Mouse (Mus musculus): ENCODE results near the gene Atp6v0d1. TPM values are rescaled to one million over a fixed set of nuclear protein-coding genes. Genes with fewer than 3 reads are reported as not detected.

Gene Atp6v0d1
- polyA plus RNA-seq, 1 experiment from 2014 or later: 146 TPM

GRCm38 (mm10) chr8:105509997-105510735 lies 55.7 kb downstream of the Atp6v0d1 start:
- DNase-seq (ENCODE audit: low spot score) (peak; percentile 30), ATAC-seq (0 out of 2 replicates have a peak, but pooled peaks have one; percentile 33)
- no peaks in the 10 kb centered on the region for H3K27me3 ChIP-seq (replicated peaks; ENCODE audit: insufficient read depth, low read length)
- no peak overlapping the region for H3K27ac ChIP-seq (ENCODE audit: low read length)
- no peak for TF ChIP-seq CTCF (IDR thresholded peaks at IDR 0.05)
- TF ChIP-seq EP300 (IDR thresholded peaks at IDR 0.05): no peak
- no peaks in the 10 kb centered on the region for H3K36me3 ChIP-seq (ENCODE audit: insufficient read depth, low read length)
- 36% methylated on average over 12 of the region's 12 CpGs for WGBS
- H3K9me3 ChIP-seq (ENCODE audit: low read length): no peaks in the 10 kb centered on the region
- H3K4me1 ChIP-seq (ENCODE audit: insufficient read depth, low read depth, low read length): no peaks in the 10 kb centered on the region; the same call in 1 of the 2 replicates
- H3K9ac ChIP-seq (replicated peaks; ENCODE audit: low read depth): no peak overlapping the region
- no peak overlapping the region for H3K4me2 ChIP-seq (replicated peaks; ENCODE audit: low read depth, low read length)
- H3K4me3 ChIP-seq (ENCODE audit: low read depth, low read length): no peak overlapping the region

DNA sequence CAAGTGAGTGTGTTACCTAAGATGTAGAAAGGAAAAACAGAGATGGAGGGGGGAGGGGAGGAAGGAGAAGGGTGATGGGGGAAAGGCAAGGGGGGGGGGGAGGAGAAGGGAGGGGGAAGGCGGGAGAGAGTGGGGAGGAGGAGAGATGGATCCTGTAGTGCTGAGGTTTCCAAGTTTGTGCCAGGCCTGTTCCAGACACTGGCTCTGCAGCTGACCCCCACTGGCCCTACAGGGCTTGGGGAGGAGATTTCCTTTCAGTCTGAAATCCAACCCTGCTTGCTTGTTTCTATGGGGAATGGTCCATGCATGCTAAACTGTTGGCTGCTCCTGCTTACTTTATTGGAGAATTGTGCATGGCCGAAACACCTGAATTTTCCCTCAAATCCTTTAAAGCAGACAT lies 57.1 kb downstream of the Atp6v0d1 start:
- no peaks in the 10 kb centered on the region for H3K27me3 ChIP-seq (replicated peaks; ENCODE audit: insufficient read depth, low read length)
- 74% methylated on average over 1 of the region's 2 CpGs for WGBS
- ATAC-seq (no peak), DNase-seq (ENCODE audit: low spot score) (no peak)
- no peak overlapping the region for H3K9ac ChIP-seq (replicated peaks; ENCODE audit: low read depth)
- H3K4me1 ChIP-seq (ENCODE audit: insufficient read depth, low read depth, low read length): no peaks in the 10 kb centered on the region; the same call in 1 of the 2 replicates
- H3K9me3 ChIP-seq (ENCODE audit: low read length): no peaks in the 10 kb centered on the region
- no peaks in the 10 kb centered on the region for H3K36me3 ChIP-seq (ENCODE audit: insufficient read depth, low read length)
- TF ChIP-seq CTCF (IDR thresholded peaks at IDR 0.05): no peak
- TF ChIP-seq EP300 (IDR thresholded peaks at IDR 0.05): no peak
- no peak overlapping the region for H3K4me3 ChIP-seq (ENCODE audit: low read depth, low read length)
- H3K4me2 ChIP-seq (replicated peaks; ENCODE audit: low read depth, low read length): no peak overlapping the region
- no peak overlapping the region for H3K27ac ChIP-seq (ENCODE audit: low read length)

DNA sequence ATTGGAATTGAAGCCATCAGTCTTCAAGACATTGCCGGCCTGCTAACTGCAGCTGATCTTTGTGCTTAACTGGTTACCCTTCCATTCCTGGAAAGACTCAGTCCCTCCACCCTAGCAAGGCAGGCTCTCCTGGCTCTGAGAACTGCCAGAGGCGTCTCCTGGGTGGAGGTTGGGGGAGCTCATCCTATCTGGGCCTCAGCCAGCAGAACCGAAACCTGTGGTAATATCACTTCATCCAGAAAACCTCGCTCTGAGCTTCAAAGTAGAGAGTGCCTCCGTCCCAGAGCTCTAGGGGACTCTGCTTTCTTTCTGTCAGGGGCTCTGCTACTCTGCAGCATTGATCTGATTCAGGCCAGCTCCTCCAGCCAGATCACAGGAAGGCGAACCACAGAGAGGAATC lies 58.9 kb downstream of the Atp6v0d1 start:
- Histone ChIP-seq H3K27ac (ENCODE audit: low read length) (no peak overlapping the region), H3K9ac (replicated peaks; ENCODE audit: low read depth) (no peak overlapping the region), H3K4me1 (ENCODE audit: insufficient read depth, low read depth, low read length) (no peaks in the 10 kb centered on the region; the same call in 1 of the 2 replicates), H3K36me3 (ENCODE audit: insufficient read depth, low read length) (no peaks in the 10 kb centered on the region), H3K9me3 (ENCODE audit: low read length) (no peaks in the 10 kb centered on the region), H3K4me3 (ENCODE audit: low read depth, low read length) (no peak overlapping the region), H3K27me3 (replicated peaks; ENCODE audit: insufficient read depth, low read length) (no peaks in the 10 kb centered on the region), H3K4me2 (replicated peaks; ENCODE audit: low read depth, low read length) (no peak overlapping the region)
- DNase-seq (ENCODE audit: low spot score) (no peak), ATAC-seq (no peak)
- TF ChIP-seq EP300 (IDR thresholded peaks at IDR 0.05) (no peak), CTCF (IDR thresholded peaks at IDR 0.05) (no peak)
- WGBS: 74% methylated on average over 6 of the region's 6 CpGs

DNA sequence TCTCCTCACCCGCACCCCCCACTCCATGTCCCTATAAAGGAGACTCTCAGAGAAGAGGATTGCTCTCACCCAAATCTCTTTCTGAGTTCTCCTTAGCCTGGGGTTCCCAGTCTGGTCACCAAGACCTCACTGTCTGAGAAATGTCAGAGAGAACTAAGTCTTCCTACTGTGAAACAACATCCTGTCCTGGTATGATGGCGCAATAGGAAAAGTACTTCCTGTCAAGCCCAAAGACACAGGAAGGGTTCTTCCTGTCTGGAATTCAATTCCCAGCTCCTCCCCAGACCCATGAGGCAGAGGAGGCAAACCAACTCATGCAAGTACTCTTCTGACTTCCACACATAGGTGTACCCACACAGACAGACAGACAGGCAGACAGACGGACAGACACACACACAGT lies 61.2 kb downstream of the Atp6v0d1 start:
- Histone ChIP-seq H3K4me3 (ENCODE audit: low read depth, low read length) (no peak overlapping the region), H3K9me3 (ENCODE audit: low read length) (no peaks in the 10 kb centered on the region), H3K4me1 (ENCODE audit: insufficient read depth, low read depth, low read length) (no peaks in the 10 kb centered on the region; the same call in 1 of the 2 replicates), H3K4me2 (replicated peaks; ENCODE audit: low read depth, low read length) (no peak overlapping the region), H3K36me3 (ENCODE audit: insufficient read depth, low read length) (no peaks in the 10 kb centered on the region), H3K9ac (replicated peaks; ENCODE audit: low read depth) (no peak overlapping the region), H3K27ac (ENCODE audit: low read length) (peak overlapping the region; percentile 73), H3K27me3 (replicated peaks; ENCODE audit: insufficient read depth, low read length) (no peaks in the 10 kb centered on the region)
- TF ChIP-seq CTCF (IDR thresholded peaks at IDR 0.05) (no peak), EP300 (IDR thresholded peaks at IDR 0.05) (peak; percentile 89)
- ATAC-seq (peak; percentile 82), DNase-seq (ENCODE audit: low spot score) (peak; percentile 78)
- 81% methylated on average over 3 of the region's 3 CpGs for WGBS

- H3K4me1 ChIP-seq (ENCODE audit: insufficient read depth, low read depth, low read length): peaks cover 15% of the 10 kb centered on the region; the same call in 1 of the 2 replicates
- no peaks in the 10 kb centered on the region for H3K27me3 ChIP-seq (replicated peaks; ENCODE audit: insufficient read depth, low read length)
- H3K27ac ChIP-seq (ENCODE audit: low read length): no peak overlapping the region
- WGBS: 52% methylated on average over 12 of the region's 12 CpGs
- H3K4me2 ChIP-seq (replicated peaks; ENCODE audit: low read depth, low read length): peak overlapping the region; percentile 33
- H3K9me3 ChIP-seq (ENCODE audit: low read length): no peaks in the 10 kb centered on the region
- H3K36me3 ChIP-seq (ENCODE audit: insufficient read depth, low read length): no peaks in the 10 kb centered on the region
- TF ChIP-seq EP300 (IDR thresholded peaks at IDR 0.05) (no peak), CTCF (IDR thresholded peaks at IDR 0.05) (no peak)
- H3K4me3 ChIP-seq (ENCODE audit: low read depth, low read length): peak overlapping the region; percentile 10; the same call in 1 of the 2 replicates
- no peak for DNase-seq (ENCODE audit: low spot score)
- H3K9ac ChIP-seq (replicated peaks; ENCODE audit: low read depth): 0 out of 2 replicates have a peak overlapping the region, but pooled peaks have one; percentile 8
- no peak for ATAC-seq
Measured at GRCm38 (mm10) chr8:105499787-105500186, 66.1 kb downstream of the Atp6v0d1 start.

DNA sequence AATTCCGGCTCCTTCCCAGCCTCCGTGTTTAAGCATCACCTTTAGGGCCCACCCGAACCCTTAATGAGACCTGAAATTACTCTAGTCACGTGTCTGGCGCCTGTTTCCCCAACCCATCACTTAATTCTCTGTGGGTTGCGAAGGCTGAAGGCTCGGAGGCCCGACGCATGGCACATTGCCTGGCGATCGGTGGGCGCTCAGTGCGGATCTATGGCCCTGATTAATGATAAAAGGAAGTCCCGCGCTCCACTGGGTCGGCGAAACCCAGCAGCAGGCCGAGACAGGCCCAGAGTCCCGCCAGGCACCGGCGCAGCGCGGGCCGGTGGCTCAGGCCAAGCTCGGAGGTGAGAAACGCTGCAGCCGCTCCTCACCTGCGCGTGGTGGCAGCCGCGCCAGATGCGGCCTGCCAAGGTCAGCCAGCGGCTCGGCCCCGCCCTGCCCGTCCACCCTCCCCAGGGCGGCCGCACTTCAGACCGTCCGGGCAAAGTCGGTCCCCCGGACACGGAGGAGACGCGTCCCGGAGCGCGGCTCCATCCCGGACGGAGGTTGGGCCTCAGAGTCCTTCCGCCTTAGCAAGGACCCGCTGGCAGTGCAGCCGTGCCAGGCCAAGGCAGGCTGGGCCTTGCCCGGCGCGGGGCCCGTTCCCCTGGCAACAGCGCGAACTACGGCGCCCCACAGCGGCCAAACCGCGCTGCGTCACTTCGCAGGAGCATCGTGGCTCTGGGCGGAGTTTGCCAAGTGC lies 69.2 kb downstream of the Atp6v0d1 start, which contains the start of gene Zdhhc1:
Zdhhc1 (minus strand) TSS at position 464 of the 742 bp plus-strand sequence.
- DNase-seq (ENCODE audit: low spot score): peak; percentile 89

More for the DNA sequence above, 69.2 kb downstream of the Atp6v0d1 start, which contains the start of gene Zdhhc1:
- Histone ChIP-seq H3K9ac (replicated peaks; ENCODE audit: low read depth) (peak within 1 kb of the TSS; percentile 69), H3K36me3 (ENCODE audit: insufficient read depth, low read length) (no peaks in the 10 kb centered on the region), H3K4me3 (ENCODE audit: low read depth, low read length) (peak within 1 kb of the TSS; percentile 78), H3K4me2 (replicated peaks; ENCODE audit: low read depth, low read length) (peak within 1 kb of the TSS; percentile 72), H3K27me3 (replicated peaks; ENCODE audit: insufficient read depth, low read length) (no peaks in the 10 kb centered on the region), H3K27ac (ENCODE audit: low read length) (peak within 1 kb of the TSS; percentile 87), H3K9me3 (ENCODE audit: low read length) (no peaks in the 10 kb centered on the region), H3K4me1 (ENCODE audit: insufficient read depth, low read depth, low read length) (peaks cover 22% of the 10 kb centered on the region; the same call in 1 of the 2 replicates)
- TF ChIP-seq CTCF (IDR thresholded peaks at IDR 0.05): peak; percentile 76
- TF ChIP-seq EP300 (IDR thresholded peaks at IDR 0.05): no peak
- peak; percentile 80 for ATAC-seq
- 1% methylated on average over 64 of the region's 68 CpGs for WGBS

Data from lung, postnatal 0 days (tissue).